Mouse (Mus musculus): ENCODE measurements around the gene Arid3a. TPM values are rescaled to one million over a fixed set of nuclear protein-coding genes. Genes with fewer than 3 reads are reported as not detected.

The Arid3a gene
- total and polyA plus RNA-seq, 3 experiments: 11.8 to 17.2 TPM; not detected in 1

GRCm38 (mm10) chr10:80002829-80003228 is 76.0 kb downstream of the Arid3a start:
- H3K27ac ChIP-seq (ENCODE audit: control insufficient read depth, low read depth, low read length): peak overlapping the region; percentile 8; the same call in 1 of the 2 replicates
- H3K9me3 ChIP-seq (replicated peaks; ENCODE audit: insufficient read depth, low read length): no peaks in the 10 kb centered on the region
- TF ChIP-seq TAL1 (IDR thresholded peaks at IDR 0.05; ENCODE audit: low read length) (no peak), ZMIZ1 (IDR thresholded peaks at IDR 0.05; ENCODE audit: low read depth, low read length) (no peak), NRF1 (IDR thresholded peaks at IDR 0.05; ENCODE audit: insufficient read depth, low read depth, low read length, poor library complexity, severe bottlenecking) (no peak), NELFE (IDR thresholded peaks at IDR 0.05; ENCODE audit: low read depth, low read length) (no peak), RAD21 (IDR thresholded peaks at IDR 0.05; ENCODE audit: low read depth, low read length) (no peak)
- no peaks in the 10 kb centered on the region for H3K79me2 ChIP-seq (ENCODE audit: control insufficient read depth, insufficient read depth, low read length, poor library complexity)
- H3K4me1 ChIP-seq (ENCODE audit: control insufficient read depth in 1 of 2, insufficient read depth in 2 of 2, low read length in 2 of 2): peaks cover 7 to 27% of the 10 kb centered on the region in 2 experiments
- H3K4me3 ChIP-seq (ENCODE audit: control insufficient read depth in 1 of 2, insufficient read depth in 1 of 2, low read depth in 2 of 2, low read length in 2 of 2): no peak overlapping the region
- H3K27me3 ChIP-seq (ENCODE audit: control insufficient read depth in 1 of 2, insufficient read depth in 2 of 2, low read length in 2 of 2): no peaks in the 10 kb centered on the region
- H3K36me3 ChIP-seq (ENCODE audit: control insufficient read depth in 1 of 2, insufficient read depth in 2 of 2, low read length in 2 of 2): peaks cover 0 to 14% of the 10 kb centered on the region in 2 experiments; a peak in 2 of 4 replicates
- DNase-seq (ENCODE audit: low read depth, low spot score): no peak
- H3K9ac ChIP-seq (ENCODE audit: control insufficient read depth, low read depth, low read length, poor library complexity, severe bottlenecking): no peak overlapping the region

GRCm38 (mm10) chr10:80003374-80004232 is 76.8 kb downstream of the Arid3a start:
- H3K27ac ChIP-seq (ENCODE audit: control insufficient read depth, low read depth, low read length): peak overlapping the region; percentile 72
- TF ChIP-seq MEF2A (IDR thresholded peaks at IDR 0.05; ENCODE audit: extremely low read depth, insufficient replicate concordance, low read depth, low read length, poor library complexity, severe bottlenecking) (no peak), HCFC1 (IDR thresholded peaks at IDR 0.05; ENCODE audit: low read depth, low read length) (no peak), RCOR1 (IDR thresholded peaks at IDR 0.05; ENCODE audit: low read depth, low read length) (0 out of 2 replicates have a peak, but pooled peaks have one; percentile 10), ELF1 (IDR thresholded peaks at IDR 0.05; ENCODE audit: low read depth, low read length) (peak; percentile 78), USF1 (IDR thresholded peaks at IDR 0.05; ENCODE audit: low read depth, low read length) (no peak), GATA1 (IDR thresholded peaks at IDR 0.05; ENCODE audit: low read depth, low read length) (no peak), TAL1 (IDR thresholded peaks at IDR 0.05; ENCODE audit: low read length) (no peak), KAT2A (conservative IDR thresholded peaks at IDR 0.05; ENCODE audit: low read depth, low read length) (no peak), BHLHE40 (IDR thresholded peaks at IDR 0.05; ENCODE audit: borderline replicate concordance, low read depth, low read length) (no peak), MXI1 (IDR thresholded peaks at IDR 0.05; ENCODE audit: low read depth, low read length) (no peak), SMC3 (IDR thresholded peaks at IDR 0.05; ENCODE audit: low read depth, low read length) (no peak), MAZ (IDR thresholded peaks at IDR 0.05; ENCODE audit: low read depth, low read length) (no peak), TCF12 (IDR thresholded peaks at IDR 0.05; ENCODE audit: low read depth, low read length) (no peak), ETS1 (IDR thresholded peaks at IDR 0.05; ENCODE audit: low read depth, low read length) (no peak), USF2 (IDR thresholded peaks at IDR 0.05; ENCODE audit: borderline replicate concordance in 1 of 2, insufficient read depth in 1 of 2, low read depth in 1 of 2, low read length in 2 of 2) (no peak), CHD1 (IDR thresholded peaks at IDR 0.05; ENCODE audit: low read depth, low read length) (0 out of 2 replicates have a peak, but pooled peaks have one; percentile 46), E2F4 (IDR thresholded peaks at IDR 0.05; ENCODE audit: borderline replicate concordance, low read depth, low read length) (no peak), SIN3A (IDR thresholded peaks at IDR 0.05; ENCODE audit: low read length) (no peak), MYC (IDR thresholded peaks at IDR 0.05; ENCODE audit: low read depth, low read length) (no peak), POLR2AphosphoS5 (IDR thresholded peaks at IDR 0.05; ENCODE audit: borderline replicate concordance, low read depth, low read length) (no peak), JUND (IDR thresholded peaks at IDR 0.05; ENCODE audit: low read depth, low read length) (no peak), ZKSCAN1 (IDR thresholded peaks at IDR 0.05; ENCODE audit: low read depth, low read length) (no peak), GABPA (IDR thresholded peaks at IDR 0.05; ENCODE audit: low read depth, low read length) (no peak), ZNF384 (IDR thresholded peaks at IDR 0.05; ENCODE audit: low read depth, low read length) (peak; percentile 97), MAX (IDR thresholded peaks at IDR 0.05; ENCODE audit: low read length) (no peak)

More at GRCm38 (mm10) chr10:80003374-80004232, 76.8 kb downstream of the Arid3a start:
- peak overlapping the region; percentile 36 for H3K9ac ChIP-seq (ENCODE audit: control insufficient read depth, low read depth, low read length, poor library complexity, severe bottlenecking)
- no peaks in the 10 kb centered on the region for H3K9me3 ChIP-seq (replicated peaks; ENCODE audit: insufficient read depth, low read length)
- H3K27me3 ChIP-seq (ENCODE audit: control insufficient read depth in 1 of 2, insufficient read depth in 2 of 2, low read length in 2 of 2): no peaks in the 10 kb centered on the region
- H3K36me3 ChIP-seq (ENCODE audit: control insufficient read depth in 1 of 2, insufficient read depth in 2 of 2, low read length in 2 of 2): peaks cover 0 to 12% of the 10 kb centered on the region in 2 experiments; a peak in 2 of 4 replicates
- peak; percentile 85 for DNase-seq (ENCODE audit: low read depth, low spot score)
- H3K4me3 ChIP-seq (ENCODE audit: control insufficient read depth in 1 of 2, insufficient read depth in 1 of 2, low read depth in 2 of 2, low read length in 2 of 2): peak overlapping the region in 1 of 2 experiments; percentile 24; a peak in 1 of 4 replicates
- peaks cover 7 to 22% of the 10 kb centered on the region in 2 experiments for H3K4me1 ChIP-seq (ENCODE audit: control insufficient read depth in 1 of 2, insufficient read depth in 2 of 2, low read length in 2 of 2)
- H3K79me2 ChIP-seq (ENCODE audit: control insufficient read depth, insufficient read depth, low read length, poor library complexity): no peaks in the 10 kb centered on the region
